Mouse (Mus musculus) liver, embryonic 16.5 days (tissue): ENCODE results near the gene Stard3nl. TPM values are rescaled to one million over a fixed set of nuclear protein-coding genes. Genes with fewer than 3 reads are reported as not detected.
A peak's percentile ranks its signal among the peaks of the same experiment; 100 is the strongest.

ENCODE experiments used
- ATAC-seq: fragments of 200-750 bp; cut with Nextera tagmentation; 2 replicates; pipeline ENCODE4 v1.8.0; 2017; ENCODE audit warnings: low read depth, mild to moderate bottlenecking, moderate number of reproducible peaks, moderate library complexity
- H3K27ac ChIP-seq: fragments of 300-500 bp; sonication (generic); 2 replicates; pipeline ENCODE4 v1.5.1; 2014; ENCODE audit warnings: mild to moderate bottlenecking, low read length
- H3K27me3 ChIP-seq: fragments of 300-500 bp; sonication (generic); 2 replicates; pipeline ENCODE4 v1.6.1; 2014; ENCODE audit warnings: low read depth, low read length, mixed read lengths; ENCODE audit not compliant: control insufficient read depth, insufficient read depth
- H3K36me3 ChIP-seq: fragments of 300-500 bp; sonication (generic); 2 replicates; pipeline ENCODE4 v1.6.1; 2014; ENCODE audit warnings: mild to moderate bottlenecking; ENCODE audit not compliant: control insufficient read depth, insufficient read depth
- H3K4me1 ChIP-seq: fragments of 300-500 bp; sonication (generic); 2 replicates; pipeline ENCODE4 v1.6.1; 2014; ENCODE audit warnings: low read depth, low read length, mixed read lengths; ENCODE audit not compliant: control insufficient read depth
- H3K4me2 ChIP-seq: fragments of 300-500 bp; sonication (generic); 2 replicates; pipeline ENCODE4 v1.6.1; 2014; ENCODE audit warnings: low read depth, low read length, mixed read lengths
- H3K4me3 ChIP-seq: fragments of 300-500 bp; sonication (generic); 2 replicates; pipeline ENCODE4 v1.5.1; 2014; ENCODE audit warnings: low read depth, mild to moderate bottlenecking, low read length
- H3K9ac ChIP-seq: fragments of 300-500 bp; sonication (generic); 2 replicates; pipeline ENCODE4 v1.6.1; 2014; ENCODE audit warnings: low read depth, low read length
- H3K9me3 ChIP-seq: fragments of 300-500 bp; sonication (generic); replicated peaks from 2 replicates; pipeline ENCODE4 v1.6.1; 2016; ENCODE audit warnings: low read length; ENCODE audit not compliant: control insufficient read depth
- WGBS: fragments of 180-500 bp; shearing (Covaris S2); extraction: QIAGEN DNeasy Blood & Tissue Kit; methylation state at CpG from one replicate; pipeline ENCODE4 v1.1.7; 2014; ENCODE audit not compliant: insufficient replicate concordance; 5-methylcytosine and 5-hydroxymethylcytosine counted together
- polyA plus RNA-seq: library from polyadenylated mRNA; unstranded; fragments of >200 nt; fragmentation: Nextera tagmentation; extraction: Ambion mirVana; gene quantifications from 2 replicates; pipeline ENCODE4 v1.2.1, GENCODE M21; 2015

The Stard3nl gene
- polyA plus RNA-seq, 1 experiment from 2014 or later = 23.0 TPM

- Histone ChIP-seq H3K4me3 (no peak overlapping the region), H3K36me3 (no peaks in the 10 kb centered on the region), H3K4me2 (no peak overlapping the region), H3K9ac (no peak overlapping the region), H3K4me1 (no peaks in the 10 kb centered on the region; the same call in 1 of the 2 replicates), H3K27ac (no peak overlapping the region), H3K27me3 (no peaks in the 10 kb centered on the region), H3K9me3 (no peaks in the 10 kb centered on the region)
- 60% methylated on average over 2 of the region's 2 CpGs for WGBS
- ATAC-seq = peak; percentile 24
These were observed 28.7 kb downstream of the Stard3nl start for GRCm38 (mm10) chr13:19366866-19367265.

GRCm38 (mm10) chr13:19365596-19365995 is 30.0 kb downstream of the Stard3nl start:
- no peak overlapping the region for H3K4me3 ChIP-seq
- ATAC-seq = peak; percentile 44; the same call in 1 of the 2 replicates
- H3K9me3 ChIP-seq = no peaks in the 10 kb centered on the region
- no peak overlapping the region for H3K9ac ChIP-seq
- H3K27ac ChIP-seq = no peak overlapping the region
- H3K27me3 ChIP-seq = no peaks in the 10 kb centered on the region
- no peaks in the 10 kb centered on the region; the same call in 1 of the 2 replicates for H3K4me1 ChIP-seq
- H3K4me2 ChIP-seq = no peak overlapping the region
- 26% methylated on average over 4 of the region's 4 CpGs for WGBS
- no peaks in the 10 kb centered on the region for H3K36me3 ChIP-seq

GRCm38 (mm10) chr13:19364245-19364772 is 31.3 kb downstream of the Stard3nl start:
- no peaks in the 10 kb centered on the region for H3K36me3 ChIP-seq
- no peaks in the 10 kb centered on the region; the same call in 1 of the 2 replicates for H3K4me1 ChIP-seq
- no peak overlapping the region for H3K4me2 ChIP-seq
- peak; percentile 63 for ATAC-seq
- no peak overlapping the region for H3K9ac ChIP-seq
- H3K9me3 ChIP-seq = no peaks in the 10 kb centered on the region
- no peak overlapping the region for H3K27ac ChIP-seq
- WGBS = 59% methylated on average over 11 of the region's 11 CpGs
- H3K4me3 ChIP-seq = no peak overlapping the region
- no peaks in the 10 kb centered on the region for H3K27me3 ChIP-seq

- Histone ChIP-seq H3K9me3 (no peaks in the 10 kb centered on the region), H3K4me3 (no peak overlapping the region), H3K27ac (no peak overlapping the region), H3K4me1 (no peaks in the 10 kb centered on the region; the same call in 1 of the 2 replicates), H3K9ac (no peak overlapping the region), H3K4me2 (no peak overlapping the region), H3K27me3 (no peaks in the 10 kb centered on the region), H3K36me3 (no peaks in the 10 kb centered on the region)
- no peak for ATAC-seq
- WGBS = 74% methylated on average over 6 of the region's 6 CpGs
These were observed 33.2 kb downstream of the Stard3nl start for GRCm38 (mm10) chr13:19362358-19362757.

GRCm38 (mm10) chr13:19358027-19358426 is 37.6 kb downstream of the Stard3nl start:
- ATAC-seq = no peak
- Histone ChIP-seq H3K36me3 (no peaks in the 10 kb centered on the region), H3K27ac (no peak overlapping the region), H3K9ac (no peak overlapping the region), H3K4me1 (no peaks in the 10 kb centered on the region), H3K4me2 (no peak overlapping the region), H3K4me3 (no peak overlapping the region), H3K27me3 (no peaks in the 10 kb centered on the region), H3K9me3 (no peaks in the 10 kb centered on the region)
- 63% methylated on average over 5 of the region's 5 CpGs for WGBS

- Histone ChIP-seq H3K9me3 (no peaks in the 10 kb centered on the region), H3K9ac (no peak overlapping the region), H3K4me2 (no peak overlapping the region), H3K27ac (no peak overlapping the region), H3K36me3 (no peaks in the 10 kb centered on the region), H3K27me3 (no peaks in the 10 kb centered on the region), H3K4me3 (no peak overlapping the region), H3K4me1 (no peaks in the 10 kb centered on the region)
- no peak for ATAC-seq
- 68% methylated on average over 7 of the region's 7 CpGs for WGBS
These were observed 38.3 kb downstream of the Stard3nl start for GRCm38 (mm10) chr13:19357301-19357700.

GRCm38 (mm10) chr13:19356720-19357119 is 38.9 kb downstream of the Stard3nl start:
- no peak for ATAC-seq
- H3K27ac ChIP-seq = no peak overlapping the region
- H3K27me3 ChIP-seq = no peaks in the 10 kb centered on the region
- H3K9me3 ChIP-seq = no peaks in the 10 kb centered on the region
- H3K36me3 ChIP-seq = no peaks in the 10 kb centered on the region
- no peaks in the 10 kb centered on the region for H3K4me1 ChIP-seq
- H3K9ac ChIP-seq = no peak overlapping the region
- 55% methylated on average over 5 of the region's 5 CpGs for WGBS
- no peak overlapping the region for H3K4me2 ChIP-seq
- H3K4me3 ChIP-seq = no peak overlapping the region

GRCm38 (mm10) chr13:19356120-19356519 is 39.5 kb downstream of the Stard3nl start:
- no peaks in the 10 kb centered on the region for H3K9me3 ChIP-seq
- 49% methylated on average over 7 of the region's 7 CpGs for WGBS
- no peak overlapping the region for H3K9ac ChIP-seq
- no peak overlapping the region for H3K27ac ChIP-seq
- H3K36me3 ChIP-seq = no peaks in the 10 kb centered on the region
- no peak for ATAC-seq
- no peaks in the 10 kb centered on the region for H3K27me3 ChIP-seq
- no peaks in the 10 kb centered on the region for H3K4me1 ChIP-seq
- H3K4me2 ChIP-seq = no peak overlapping the region
- no peak overlapping the region for H3K4me3 ChIP-seq

GRCm38 (mm10) chr13:19352795-19353194 is 42.8 kb downstream of the Stard3nl start:
- H3K9ac ChIP-seq = no peak overlapping the region
- no peaks in the 10 kb centered on the region for H3K4me1 ChIP-seq
- 65% methylated on average over 3 of the region's 3 CpGs for WGBS
- H3K27ac ChIP-seq = no peak overlapping the region
- no peaks in the 10 kb centered on the region for H3K27me3 ChIP-seq
- H3K36me3 ChIP-seq = no peaks in the 10 kb centered on the region
- ATAC-seq = no peak
- no peak overlapping the region for H3K4me2 ChIP-seq
- H3K4me3 ChIP-seq = no peak overlapping the region
- H3K9me3 ChIP-seq = no peaks in the 10 kb centered on the region
